Mouse (Mus musculus) kidney, postnatal 0 days (tissue): Measurements from ENCODE around the gene Sdc3. TPM values are rescaled to one million over a fixed set of nuclear protein-coding genes. Genes with fewer than 3 reads are reported as not detected.
A peak's percentile ranks its signal among the peaks of the same experiment; 100 is the strongest.

Experiments
- ATAC-seq: fragments of 200-750 bp; cut with Nextera tagmentation; replicated peaks from 2 replicates; pipeline ENCODE4 v1.8.0; 2017; ENCODE audit warnings: low read depth, moderate number of reproducible peaks, moderate TSS enrichment, moderate library complexity; ENCODE audit not compliant: low FRiP score
- DNase-seq: peaks from one replicate; pipeline ENCODE4 v3.0.0-alpha.2; 2016; ENCODE audit warnings: low spot score
- H3K27ac ChIP-seq: fragments of 300-500 bp; sonication (generic); 2 replicates; pipeline ENCODE4 v1.5.1; 2014; ENCODE audit warnings: mild to moderate bottlenecking
- H3K27me3 ChIP-seq: fragments of 300-500 bp; sonication (generic); 2 replicates; pipeline ENCODE4 v1.6.1; 2014; ENCODE audit warnings: low read length, mixed read lengths; ENCODE audit not compliant: insufficient read depth
- H3K36me3 ChIP-seq: fragments of 300-500 bp; sonication (generic); 2 replicates; pipeline ENCODE4 v1.6.1; 2014; ENCODE audit warnings: low read length, mixed read lengths; ENCODE audit not compliant: insufficient read depth
- H3K4me1 ChIP-seq: fragments of 300-500 bp; sonication (generic); replicated peaks from 2 replicates; pipeline ENCODE4 v1.6.1; 2014; ENCODE audit warnings: antibody characterized with exemption, low read length, mixed read lengths; ENCODE audit not compliant: insufficient read depth
- H3K4me2 ChIP-seq: fragments of 300-500 bp; sonication (generic); 2 replicates; pipeline ENCODE4 v1.6.1; 2014; ENCODE audit warnings: mild to moderate bottlenecking, low read length, moderate library complexity, mixed read lengths
- H3K4me3 ChIP-seq: fragments of 300-500 bp; sonication (generic); replicated peaks from 2 replicates; pipeline ENCODE4 v1.5.1; 2014; ENCODE audit warnings: low read depth, low read length
- H3K9ac ChIP-seq: fragments of 300-500 bp; sonication (generic); 2 replicates; pipeline ENCODE4 v1.6.1; 2014; ENCODE audit warnings: low read depth, low read length
- H3K9me3 ChIP-seq: fragments of 300-500 bp; sonication (generic); replicated peaks from 2 replicates; pipeline ENCODE4 v1.6.1; 2016; ENCODE audit warnings: low read length, inconsistent platforms, mixed read lengths
- CTCF ChIP-seq: IDR thresholded peaks from 2 replicates; pipeline ENCODE4 v1.5.1; 2016; ENCODE audit warnings: antibody characterized with exemption, low read depth, mild to moderate bottlenecking, moderate library complexity
- WGBS: fragments of 180-500 bp; shearing (Covaris S2); extraction: QIAGEN DNeasy Blood & Tissue Kit; methylation state at CpG from one replicate; pipeline ENCODE4 v1.1.7; 2014; 5-methylcytosine and 5-hydroxymethylcytosine counted together
- polyA plus RNA-seq: library from polyadenylated mRNA; unstranded; fragments of >200 nt; fragmentation: Nextera tagmentation; extraction: Ambion mirVana; gene quantifications from 2 replicates; pipeline ENCODE4 v1.2.1, GENCODE M21; 2015

The Sdc3 gene
- 14.9 and 16.2 TPM in 2 replicates for polyA plus RNA-seq

DNA sequence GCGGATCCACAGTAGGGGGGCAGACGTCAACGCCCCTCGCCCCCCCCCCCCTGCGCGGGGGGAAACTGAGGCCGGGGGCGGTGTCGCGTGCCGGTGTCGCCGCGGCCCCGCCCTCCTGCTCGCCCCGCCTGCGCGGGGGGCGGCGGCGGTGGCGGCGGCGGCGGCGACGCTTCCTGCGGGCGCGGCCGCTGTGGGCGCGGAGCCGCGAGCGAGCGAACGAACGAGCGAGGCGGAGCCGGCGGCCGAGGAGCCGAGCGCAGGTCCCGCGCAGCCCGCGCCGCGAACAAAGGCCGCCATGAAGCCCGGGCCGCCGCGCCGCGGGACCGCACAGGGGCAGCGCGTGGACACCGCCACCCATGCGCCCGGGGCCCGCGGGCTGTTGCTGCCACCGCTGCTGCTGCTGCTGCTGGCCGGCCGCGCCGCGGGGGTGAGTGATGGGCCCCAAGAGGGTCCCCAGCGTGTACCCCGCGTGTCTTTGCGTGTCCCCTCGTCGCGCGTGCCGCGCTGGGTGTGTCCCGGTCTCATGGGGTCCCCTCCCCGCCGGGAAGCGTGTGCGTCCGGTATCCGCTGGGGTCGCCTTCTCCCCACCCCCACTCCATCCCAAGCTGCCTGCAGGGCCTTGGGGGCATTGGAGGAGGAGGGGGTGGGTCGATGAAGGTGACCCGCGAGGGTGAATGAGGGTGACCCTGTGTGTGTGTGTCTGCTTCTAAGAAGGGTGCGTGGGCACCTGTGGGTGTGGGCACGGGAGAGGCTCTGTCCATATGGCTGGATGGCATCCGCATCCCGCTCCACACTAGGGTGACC is at the start of gene Sdc3:
Sdc3 (plus strand) TSS at position 162 of the 804 bp plus-strand sequence.
- peak within 1 kb of the TSS; percentile 79 for H3K9ac ChIP-seq
- no peaks in the 10 kb centered on the region for H3K9me3 ChIP-seq
- TF ChIP-seq CTCF = no peak
- peak; percentile 34 for ATAC-seq
- H3K27me3 ChIP-seq = no peaks in the 10 kb centered on the region
- DNase-seq = peak; percentile 43
- H3K4me3 ChIP-seq = peak within 1 kb of the TSS; percentile 78
- WGBS = 2% methylated on average over 36 of the region's 99 CpGs
- peaks cover 16% of the 10 kb centered on the region for H3K4me1 ChIP-seq
- H3K27ac ChIP-seq = no peak within 1 kb of the TSS
- H3K4me2 ChIP-seq = peak within 1 kb of the TSS; percentile 96
- H3K36me3 ChIP-seq = no peaks in the 10 kb centered on the region

DNA sequence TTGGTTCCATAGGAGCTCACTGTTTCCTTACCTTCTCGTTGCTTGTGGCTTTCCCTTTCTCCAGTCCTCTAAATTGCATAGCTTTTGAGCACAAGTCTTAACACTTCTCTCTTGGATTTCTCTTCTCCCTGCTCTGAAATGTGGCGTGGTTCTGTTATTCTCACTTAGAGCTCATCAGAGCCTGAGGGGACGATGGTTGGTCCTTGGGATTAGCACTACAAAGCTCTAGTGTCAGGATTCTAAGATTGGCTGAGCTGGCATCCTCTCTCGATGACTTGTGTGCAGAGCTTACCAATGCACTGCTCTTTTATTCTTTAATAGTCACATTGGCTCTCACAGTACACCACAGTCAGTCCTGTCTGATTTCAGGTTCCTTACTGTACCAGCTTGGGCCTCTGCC is 48.3 kb upstream of the Sdc3 start:
- H3K27ac ChIP-seq = no peak overlapping the region
- H3K4me3 ChIP-seq = no peak overlapping the region
- no peak overlapping the region for H3K9ac ChIP-seq
- H3K4me1 ChIP-seq = no peaks in the 10 kb centered on the region
- no peaks in the 10 kb centered on the region for H3K27me3 ChIP-seq
- peaks cover 70% of the 10 kb centered on the region for H3K36me3 ChIP-seq
- H3K9me3 ChIP-seq = no peaks in the 10 kb centered on the region
- no peak overlapping the region for H3K4me2 ChIP-seq
- no peak for DNase-seq
- WGBS = 83% methylated on average over 4 of the region's 4 CpGs
- TF ChIP-seq CTCF = no peak
- ATAC-seq = no peak

DNA sequence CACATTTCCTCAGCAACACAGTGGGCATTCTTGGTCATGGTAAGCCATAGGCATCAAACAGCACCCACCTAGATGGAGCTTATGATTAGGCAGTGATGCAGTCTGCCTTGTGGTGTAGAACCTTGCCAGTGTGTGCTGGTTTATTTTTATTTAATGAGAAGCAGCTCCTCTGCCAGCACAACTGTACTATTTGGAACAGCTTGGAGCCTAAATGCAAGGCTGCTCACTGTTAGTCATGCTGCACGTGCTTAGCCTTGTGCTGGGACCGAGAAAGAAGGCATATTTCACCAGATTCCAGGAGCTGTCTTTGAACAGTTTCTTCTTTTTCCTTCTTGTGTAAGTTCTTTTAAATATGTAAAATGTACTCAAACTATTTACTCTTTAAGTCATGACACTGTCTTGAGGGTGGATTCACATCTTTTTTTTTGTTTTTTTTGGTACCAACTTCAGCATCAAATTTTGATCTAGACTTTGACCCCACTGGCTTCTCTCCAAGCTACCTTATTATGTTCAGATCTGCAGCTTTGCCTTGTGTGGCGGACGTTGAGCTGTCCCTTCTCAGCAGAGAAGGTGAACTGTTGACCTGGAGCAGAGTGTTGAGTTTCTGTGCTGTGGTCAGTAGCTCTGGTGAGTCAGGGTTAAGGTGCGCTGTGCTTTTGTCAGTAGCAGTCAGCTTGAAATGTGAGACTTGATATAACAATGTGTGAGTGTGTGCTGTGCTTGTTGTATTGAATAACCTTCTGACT is 46.6 kb upstream of the Sdc3 start:
- peak; percentile 38 for DNase-seq
- Histone ChIP-seq H3K9me3 (no peaks in the 10 kb centered on the region), H3K4me2 (no peak overlapping the region), H3K4me3 (no peak overlapping the region), H3K27me3 (no peaks in the 10 kb centered on the region), H3K4me1 (no peaks in the 10 kb centered on the region), H3K9ac (no peak overlapping the region), H3K36me3 (peaks cover 77% of the 10 kb centered on the region), H3K27ac (no peak overlapping the region)
- TF ChIP-seq CTCF = no peak
- WGBS = 52% methylated on average over 5 of the region's 5 CpGs
- no peak for ATAC-seq

DNA sequence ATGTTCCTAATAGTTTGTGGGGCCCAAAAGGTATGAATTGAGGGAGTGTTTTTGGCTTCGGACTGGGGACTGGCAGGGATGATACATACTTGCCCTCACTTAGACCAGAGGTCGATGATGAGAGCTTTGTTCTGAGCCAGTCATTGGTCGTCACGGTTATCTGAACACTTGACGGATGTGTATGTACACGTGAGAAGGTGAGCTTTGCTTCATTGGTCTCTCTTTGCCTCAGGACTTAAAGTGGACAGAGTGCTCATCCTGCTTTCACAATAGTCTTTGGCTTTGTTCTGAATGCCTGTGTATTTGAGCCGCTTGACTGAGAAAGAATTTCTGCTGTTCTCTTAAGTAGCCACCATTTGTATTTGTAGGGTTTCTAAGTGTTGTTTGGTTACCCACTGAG is 42.8 kb upstream of the Sdc3 start:
- ATAC-seq (peak; percentile 65), DNase-seq (peak; percentile 4)
- Histone ChIP-seq H3K27me3 (no peaks in the 10 kb centered on the region), H3K4me1 (no peaks in the 10 kb centered on the region), H3K36me3 (peaks cover 79% of the 10 kb centered on the region), H3K9ac (no peak overlapping the region), H3K27ac (no peak overlapping the region), H3K9me3 (no peaks in the 10 kb centered on the region), H3K4me3 (no peak overlapping the region), H3K4me2 (no peak overlapping the region)
- TF ChIP-seq CTCF = no peak
- WGBS = 56% methylated on average over 7 of the region's 7 CpGs

DNA sequence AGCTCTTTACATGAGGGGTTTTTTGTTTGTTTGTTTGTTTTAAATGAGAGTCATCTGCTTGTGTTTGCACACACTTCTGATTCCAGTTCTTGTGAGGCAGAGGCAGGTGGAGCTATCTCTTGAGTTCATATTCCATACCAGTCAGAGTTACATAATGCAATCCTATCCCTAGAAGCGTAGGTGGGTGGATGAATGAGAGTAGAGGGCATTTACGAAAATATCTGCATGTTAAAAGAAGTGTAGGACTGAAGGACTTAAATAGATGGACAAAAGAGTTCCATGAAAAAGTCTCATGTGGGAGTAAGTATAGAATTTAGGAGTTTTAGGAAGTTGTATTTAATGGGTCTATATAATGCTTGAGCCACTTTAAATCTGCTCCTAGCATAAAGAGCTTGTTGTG is 40.4 kb upstream of the Sdc3 start:
- H3K27ac ChIP-seq = no peak overlapping the region
- no peaks in the 10 kb centered on the region for H3K4me1 ChIP-seq
- no peak overlapping the region for H3K9ac ChIP-seq
- no peak overlapping the region for H3K4me2 ChIP-seq
- no peak for TF ChIP-seq CTCF
- DNase-seq (no peak), ATAC-seq (no peak)
- no peaks in the 10 kb centered on the region for H3K27me3 ChIP-seq
- WGBS = 94% methylated on average over 2 of the region's 2 CpGs
- no peaks in the 10 kb centered on the region for H3K9me3 ChIP-seq
- peaks cover 68% of the 10 kb centered on the region for H3K36me3 ChIP-seq
- no peak overlapping the region for H3K4me3 ChIP-seq

DNA sequence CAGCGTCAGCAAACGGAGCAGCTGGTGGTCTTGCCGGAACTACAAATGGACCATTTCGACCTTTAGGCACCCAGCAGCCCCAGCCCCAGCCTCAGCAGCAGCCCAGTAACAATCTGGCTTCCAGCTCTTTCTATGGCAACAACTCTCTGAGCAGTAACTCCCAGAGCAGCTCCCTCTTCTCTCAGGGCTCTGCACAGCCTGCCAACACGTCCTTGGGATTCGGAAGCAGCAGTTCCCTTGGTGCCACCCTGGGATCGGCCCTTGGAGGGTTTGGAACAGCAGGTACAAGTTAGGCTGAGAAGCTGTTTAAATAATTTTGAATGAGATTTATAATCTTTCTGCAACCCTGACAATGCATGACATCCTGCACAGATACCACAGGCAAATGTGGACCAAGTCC is 39.7 kb upstream of the Sdc3 start:
- no peaks in the 10 kb centered on the region for H3K27me3 ChIP-seq
- no peak overlapping the region for H3K4me2 ChIP-seq
- H3K9ac ChIP-seq = no peak overlapping the region
- no peak overlapping the region for H3K4me3 ChIP-seq
- peaks cover 69% of the 10 kb centered on the region for H3K36me3 ChIP-seq
- no peaks in the 10 kb centered on the region for H3K4me1 ChIP-seq
- ATAC-seq = no peak
- no peaks in the 10 kb centered on the region for H3K9me3 ChIP-seq
- no peak overlapping the region for H3K27ac ChIP-seq
- no peak for DNase-seq
- WGBS = 72% methylated on average over 7 of the region's 7 CpGs
- TF ChIP-seq CTCF = no peak
